Mouse (Mus musculus) kidney, postnatal 14 days (tissue): ENCODE data around the gene B3gntl1.
"Not testable (repeated sequence)": the region's sequence is repeated elsewhere in the genome, so short reads cannot be mapped to it uniquely, and the experiment has no call there.

Experiments used
- DNase-seq: peaks from one replicate; pipeline ENCODE4 v3.0.0; 2022; ENCODE audit warnings: mixed read lengths

B3gntl1 gene

DNA sequence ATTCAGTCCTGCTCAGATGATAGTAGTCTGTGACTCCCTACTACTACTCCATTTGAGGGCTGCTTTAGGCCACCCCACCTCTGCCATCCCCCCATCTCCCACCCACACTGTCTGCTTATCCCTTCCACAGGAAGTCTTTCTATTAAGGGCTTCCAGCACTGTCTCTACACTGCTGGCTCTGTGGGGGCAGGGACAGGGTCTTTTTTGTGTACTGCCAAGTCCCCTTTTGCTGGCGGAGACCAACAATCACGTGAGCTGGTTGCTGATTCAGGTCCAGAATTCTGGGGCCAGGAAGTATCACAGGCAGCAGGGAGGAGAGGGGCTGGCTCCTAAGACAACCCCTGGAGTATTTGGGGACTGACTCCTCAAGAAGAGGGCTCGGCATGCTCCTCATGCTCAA lies 10.3 kb upstream of the B3gntl1 start:
- peak; percentile 42 for DNase-seq

DNA sequence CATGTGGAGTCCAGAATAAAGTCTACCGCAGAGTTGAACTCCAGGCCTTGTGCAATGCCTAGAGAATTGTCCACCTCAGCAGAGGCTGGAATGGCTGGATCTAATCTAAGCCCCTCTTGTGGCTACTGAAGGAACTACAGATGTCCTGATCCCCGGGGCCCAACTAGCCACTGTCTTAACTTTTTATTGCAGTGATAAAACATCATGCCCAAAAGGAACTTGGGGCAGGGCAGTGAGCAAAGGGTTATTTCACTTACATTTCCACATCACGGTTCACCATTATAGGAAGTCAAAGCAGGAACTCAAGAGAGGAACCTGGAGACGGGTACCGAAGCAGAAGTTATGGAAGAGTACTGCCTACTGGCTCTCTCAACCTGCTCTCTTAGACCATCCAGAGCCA lies 7.8 kb upstream of the B3gntl1 start:
- DNase-seq, result peak; percentile 26

DNA sequence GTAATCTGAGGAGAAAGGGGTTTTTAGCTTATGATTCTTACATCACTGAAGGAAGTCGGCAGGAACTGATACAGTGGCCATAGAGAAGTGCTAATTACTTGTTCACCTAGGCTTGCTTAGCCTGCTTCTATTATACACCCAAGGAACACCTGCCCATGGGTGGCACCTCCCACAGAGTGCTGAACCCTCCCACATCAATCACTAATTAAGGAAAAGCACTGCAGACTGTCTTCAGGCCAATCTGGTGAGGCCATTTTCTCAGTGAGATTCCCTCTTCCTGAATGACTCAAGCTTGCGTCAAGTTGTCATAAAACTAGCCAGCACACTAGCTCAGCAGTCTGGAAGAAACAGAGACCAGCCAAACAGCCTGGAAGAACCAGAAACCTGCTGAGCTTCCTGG lies 6.6 kb upstream of the B3gntl1 start:
- DNase-seq, result no peak

DNA sequence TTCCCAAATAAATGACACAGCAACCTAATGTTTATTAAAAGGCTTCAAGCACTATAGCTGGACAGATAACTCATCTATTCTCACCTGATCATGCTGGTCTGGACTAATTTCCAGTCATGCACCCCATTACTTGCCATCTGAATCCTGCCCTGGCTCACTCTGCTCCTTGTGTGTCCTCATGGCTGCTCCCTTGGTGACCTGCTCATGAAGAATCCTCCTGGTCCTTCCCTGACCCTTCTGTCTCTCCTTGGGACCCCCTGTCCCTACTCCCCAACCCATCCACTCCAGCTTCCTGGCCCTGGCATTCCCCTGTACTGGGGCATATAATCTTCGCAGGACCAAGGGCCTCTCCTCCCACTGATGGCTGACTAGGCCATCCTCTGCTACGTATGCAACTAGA lies 3.9 kb upstream of the B3gntl1 start:
- DNase-seq, result no peak

DNA sequence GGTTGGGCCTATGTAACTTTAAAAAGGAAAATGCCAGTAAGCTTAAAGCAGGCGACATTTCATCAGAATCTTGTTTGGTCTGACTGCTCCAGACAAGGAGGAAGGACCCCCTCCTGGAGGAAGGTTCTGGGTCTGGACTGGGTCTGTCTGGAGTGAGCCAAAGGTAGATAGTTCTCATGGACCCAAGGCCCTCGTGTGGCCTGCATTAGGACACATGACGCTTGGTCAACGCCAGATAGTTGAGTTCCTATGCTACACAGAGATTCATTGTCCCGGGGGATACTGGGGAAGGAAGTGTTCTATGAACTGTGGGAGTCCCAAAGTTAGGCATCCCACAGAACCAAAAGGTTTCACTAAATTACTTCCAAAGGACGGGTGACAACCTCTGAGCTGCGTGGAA lies 676 bp upstream of the B3gntl1 start:
- DNase-seq, result no peak

DNA sequence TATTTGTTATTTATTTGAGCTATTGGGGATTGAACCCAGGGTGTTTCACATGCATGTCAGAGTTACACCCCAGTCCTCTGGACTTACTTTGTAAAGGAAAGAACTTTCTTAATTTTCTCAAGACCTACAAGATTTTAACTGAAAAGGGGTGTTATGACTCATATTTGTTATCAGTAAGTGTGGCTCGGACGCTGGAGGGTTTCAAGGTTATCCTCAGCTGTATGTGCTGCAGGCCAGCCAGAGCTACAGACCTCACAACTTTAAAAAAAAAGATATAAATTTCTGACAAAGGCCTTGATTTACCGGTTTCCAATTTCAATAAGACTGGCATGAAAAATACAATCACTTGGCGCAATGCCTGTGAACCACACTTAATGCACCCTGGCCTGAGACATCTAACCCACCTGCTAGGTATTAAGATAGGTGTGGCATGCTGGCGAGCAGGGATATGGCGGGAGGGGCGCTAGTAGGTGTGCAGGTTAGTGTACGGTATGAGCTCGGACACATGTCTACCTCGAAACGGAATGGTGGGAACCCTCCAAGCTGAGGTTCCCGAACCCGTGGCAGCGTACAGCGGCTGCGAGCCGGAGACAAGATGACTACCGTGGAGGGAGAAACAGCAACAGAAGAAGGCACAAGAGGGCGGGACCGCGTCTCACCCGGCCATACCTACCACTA lies 502 bp downstream of the B3gntl1 start:
- DNase-seq, result no peak

DNA sequence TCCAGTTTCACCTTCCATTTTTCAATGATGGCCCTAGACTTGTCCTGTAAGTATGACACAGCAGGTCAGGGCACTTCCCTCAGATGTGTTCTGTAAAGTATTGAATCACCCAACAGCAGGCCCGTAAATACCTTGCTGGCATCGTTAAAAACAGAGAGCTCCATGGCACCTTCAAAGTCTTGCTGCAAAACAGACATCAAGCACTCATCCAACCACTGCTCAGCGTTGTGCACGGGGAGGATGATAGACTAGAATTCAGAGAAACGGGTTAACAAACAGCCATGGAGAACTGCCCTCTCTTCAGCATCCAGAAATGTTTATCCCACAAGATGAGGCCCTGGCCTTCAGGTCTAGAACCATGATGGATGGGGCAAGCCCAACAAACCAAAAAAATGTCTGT lies 2.0 kb downstream of the B3gntl1 start:
- no peak for DNase-seq

DNA sequence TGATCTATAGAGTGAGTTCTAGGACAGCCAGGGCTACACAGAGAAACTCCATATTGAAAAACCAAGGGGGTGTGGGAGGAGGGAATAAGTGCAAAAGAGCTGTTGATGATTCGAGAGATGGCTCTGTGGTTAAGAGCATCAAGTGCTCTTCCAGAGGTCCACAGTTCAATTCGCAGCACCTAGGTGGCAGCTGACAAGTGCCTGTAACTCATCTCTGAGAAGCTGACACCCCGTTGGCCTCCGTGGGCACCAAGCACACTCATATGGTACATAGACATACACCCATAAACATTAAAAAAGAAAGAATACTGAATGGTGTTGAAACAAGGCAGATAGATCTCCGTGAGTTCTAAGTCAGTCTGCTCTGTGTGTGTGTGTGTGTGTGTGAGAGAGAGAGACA lies 4.2 kb downstream of the B3gntl1 start:
- DNase-seq, result no peak

DNA sequence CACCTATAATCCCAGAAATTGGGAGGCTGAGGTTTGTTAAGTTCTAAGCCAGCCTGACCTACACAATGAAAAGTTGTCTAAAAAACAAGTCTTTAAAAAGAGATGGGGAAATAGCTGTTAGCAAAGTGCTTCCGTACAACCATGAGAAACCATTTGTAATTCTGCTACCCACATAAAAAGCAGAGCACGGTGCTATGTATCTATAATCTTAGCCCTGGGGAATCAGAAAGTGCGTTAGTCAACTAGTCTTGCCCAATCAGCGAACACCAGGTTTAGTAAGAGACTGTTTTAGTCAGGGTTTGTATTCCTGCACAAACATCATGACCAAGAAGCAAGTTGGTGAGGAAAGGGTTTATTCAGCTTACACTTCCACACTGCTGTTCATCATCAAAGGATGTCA lies 5.4 kb downstream of the B3gntl1 start:
- no peak for DNase-seq

DNA sequence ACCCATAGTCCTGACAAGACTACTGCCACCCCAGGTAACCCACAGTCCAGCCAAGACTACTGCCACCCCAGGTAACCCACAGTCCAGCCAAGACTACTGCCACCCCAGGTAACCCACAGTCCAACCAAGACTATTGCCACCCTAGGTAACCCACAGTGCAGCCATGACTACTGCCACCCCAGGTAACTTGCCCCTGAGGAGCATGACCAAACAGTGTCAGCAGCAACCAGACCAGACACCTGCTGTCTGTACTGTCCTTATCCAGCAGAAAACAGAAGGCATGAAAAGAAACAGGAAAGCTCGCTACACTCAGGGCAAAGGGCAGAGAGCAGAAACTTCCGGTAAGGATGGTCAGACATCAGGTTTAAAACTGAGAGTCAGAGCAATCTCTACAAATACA lies 11.8 kb downstream of the B3gntl1 start:
- no peak for DNase-seq

DNA sequence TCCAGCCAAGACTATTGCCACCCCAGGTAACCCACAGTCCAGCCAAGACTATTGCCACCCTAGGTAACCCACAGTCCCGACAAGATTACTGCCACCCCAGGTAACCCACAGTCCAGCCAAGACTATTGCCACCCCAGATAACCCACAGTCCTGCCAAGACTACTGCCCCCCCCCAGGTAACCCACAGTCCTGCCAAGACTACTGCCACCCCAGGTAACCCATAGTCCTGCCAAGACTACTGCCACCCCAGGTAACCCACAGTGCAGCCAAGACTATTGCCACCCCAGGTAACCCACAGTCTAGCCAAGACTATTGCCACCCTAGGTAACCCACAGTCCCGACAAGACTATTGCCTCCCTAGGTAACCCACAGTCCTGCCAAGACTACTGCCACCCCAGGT lies 12.3 kb downstream of the B3gntl1 start:
- not testable (repeated sequence) for DNase-seq

DNA sequence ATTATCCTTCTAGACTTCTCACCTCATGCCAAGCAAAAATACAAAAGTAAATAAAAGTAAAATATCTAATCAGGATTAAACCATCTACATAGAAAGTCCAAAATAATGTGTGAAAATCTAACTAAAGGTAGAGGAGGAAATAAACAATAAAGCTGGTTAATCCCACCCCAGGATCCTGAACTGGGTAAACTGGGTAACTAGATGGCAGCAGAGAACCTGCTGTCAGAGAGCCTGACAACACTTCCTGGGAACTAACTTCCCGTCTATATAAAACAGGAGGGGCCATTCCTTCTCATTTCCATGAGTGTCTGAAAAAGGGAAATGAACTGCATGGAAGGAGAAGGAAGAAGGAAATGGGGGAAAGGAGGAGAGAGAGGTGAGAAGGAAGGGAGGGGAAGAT lies 14.8 kb downstream of the B3gntl1 start:
- DNase-seq, result no peak

DNA sequence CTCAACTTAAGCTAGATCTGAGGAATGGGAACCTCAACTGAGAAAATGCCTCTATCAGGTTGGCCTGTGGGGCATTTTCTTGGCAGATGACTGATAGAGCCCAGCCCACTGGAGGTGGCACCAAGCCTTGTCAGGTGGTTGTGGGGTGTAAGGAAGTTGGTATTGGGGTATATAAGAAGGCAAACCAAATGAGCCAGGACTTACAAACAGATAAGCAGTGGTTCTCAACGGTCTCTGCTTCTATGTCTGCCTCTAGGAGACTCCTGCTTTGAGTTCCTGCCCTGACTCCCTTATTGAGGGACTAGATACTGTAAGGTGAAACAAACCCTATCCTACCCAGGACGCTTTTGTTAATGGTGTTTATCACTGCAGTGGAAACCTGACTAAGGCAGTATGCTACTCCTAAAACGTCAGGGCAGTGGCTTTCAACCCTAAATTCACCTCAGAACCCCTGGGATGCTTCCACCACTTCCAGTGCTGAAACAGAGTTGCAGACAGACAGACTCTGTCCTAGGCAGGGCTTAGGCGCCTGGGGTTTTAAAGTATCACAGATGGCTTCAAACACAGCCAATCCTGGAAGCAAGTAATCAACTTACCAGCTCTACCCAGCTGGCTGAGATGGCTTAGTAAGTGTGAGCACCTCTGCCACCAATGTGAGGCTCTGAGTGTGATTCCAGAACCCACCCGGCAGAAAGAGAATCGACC lies 17.0 kb downstream of the B3gntl1 start:
- no peak for DNase-seq

DNA sequence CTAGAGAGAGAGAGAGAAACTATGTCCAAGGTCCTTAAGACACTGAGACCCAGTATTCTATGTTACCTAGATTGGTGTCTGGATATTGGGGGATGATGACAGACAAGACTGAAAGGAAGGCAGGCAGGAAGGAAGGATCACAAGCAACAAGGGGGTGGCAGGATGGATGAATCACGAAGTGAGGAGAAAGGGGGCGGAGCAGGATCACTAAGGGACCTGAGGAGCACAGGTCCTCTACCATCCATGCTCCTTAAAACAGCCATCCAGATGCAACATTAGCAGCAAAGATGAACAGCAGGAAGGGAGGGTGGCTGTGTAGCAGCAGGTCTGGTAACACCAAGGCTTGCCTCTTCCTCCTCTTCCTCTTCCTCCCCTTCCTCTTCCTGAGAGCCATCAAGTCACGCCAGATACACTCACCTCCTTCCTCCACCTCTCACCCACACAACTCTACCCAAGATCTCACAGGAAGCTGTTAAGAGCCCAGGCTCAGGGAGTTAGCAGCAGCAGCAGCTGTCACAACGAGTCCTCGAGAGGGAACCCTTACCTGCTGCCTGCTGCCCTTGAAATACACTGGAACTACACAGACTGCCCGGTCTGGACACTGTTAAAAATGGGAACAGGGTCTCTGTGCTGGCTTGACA lies 17.7 kb downstream of the B3gntl1 start:
- DNase-seq, result no peak

DNA sequence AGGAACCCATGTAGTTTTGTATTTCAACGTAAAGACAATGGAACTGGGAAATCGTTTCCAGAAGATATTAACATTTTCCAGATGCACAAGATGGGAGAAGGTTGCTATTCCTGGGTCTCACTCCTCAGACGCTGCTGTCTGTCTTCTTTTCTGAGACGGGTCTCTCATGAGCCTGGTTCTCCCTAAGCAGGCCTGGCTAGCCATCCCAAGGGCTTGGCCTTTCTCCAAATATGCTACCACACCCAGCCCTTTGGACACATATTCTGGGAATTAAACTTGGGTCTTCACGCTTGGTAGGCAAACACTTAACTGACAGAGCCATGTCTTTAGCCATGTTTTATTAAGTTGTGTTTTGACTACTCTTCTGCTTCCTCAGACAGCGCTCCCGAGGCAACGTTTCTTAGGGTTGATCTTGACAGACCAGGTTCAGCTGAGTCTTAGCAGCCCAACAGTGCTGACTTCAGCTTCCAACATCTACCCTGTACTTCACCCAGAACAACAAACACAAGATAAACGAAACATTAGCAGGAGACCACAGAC lies 18.5 kb downstream of the B3gntl1 start:
- no peak for DNase-seq

DNA sequence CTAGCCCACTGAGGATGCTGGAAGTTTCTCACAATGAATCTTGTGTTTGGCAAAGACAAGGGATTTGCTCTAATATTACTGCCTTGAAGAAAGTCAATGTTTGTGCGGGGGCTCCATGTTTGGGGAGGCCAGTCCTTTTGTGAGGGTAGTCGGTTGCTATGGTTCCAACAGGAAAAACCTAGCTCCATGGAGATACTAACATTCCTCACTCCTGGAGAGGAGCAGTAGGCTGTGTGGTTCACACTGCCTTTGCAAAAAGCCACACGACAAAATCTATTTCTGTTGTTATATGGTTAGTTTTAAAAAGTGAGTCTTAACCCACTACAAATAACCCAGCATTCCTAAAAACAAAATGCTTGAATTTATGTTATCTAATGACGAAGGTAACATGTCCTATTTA lies 19.3 kb downstream of the B3gntl1 start:
- no peak for DNase-seq

DNA sequence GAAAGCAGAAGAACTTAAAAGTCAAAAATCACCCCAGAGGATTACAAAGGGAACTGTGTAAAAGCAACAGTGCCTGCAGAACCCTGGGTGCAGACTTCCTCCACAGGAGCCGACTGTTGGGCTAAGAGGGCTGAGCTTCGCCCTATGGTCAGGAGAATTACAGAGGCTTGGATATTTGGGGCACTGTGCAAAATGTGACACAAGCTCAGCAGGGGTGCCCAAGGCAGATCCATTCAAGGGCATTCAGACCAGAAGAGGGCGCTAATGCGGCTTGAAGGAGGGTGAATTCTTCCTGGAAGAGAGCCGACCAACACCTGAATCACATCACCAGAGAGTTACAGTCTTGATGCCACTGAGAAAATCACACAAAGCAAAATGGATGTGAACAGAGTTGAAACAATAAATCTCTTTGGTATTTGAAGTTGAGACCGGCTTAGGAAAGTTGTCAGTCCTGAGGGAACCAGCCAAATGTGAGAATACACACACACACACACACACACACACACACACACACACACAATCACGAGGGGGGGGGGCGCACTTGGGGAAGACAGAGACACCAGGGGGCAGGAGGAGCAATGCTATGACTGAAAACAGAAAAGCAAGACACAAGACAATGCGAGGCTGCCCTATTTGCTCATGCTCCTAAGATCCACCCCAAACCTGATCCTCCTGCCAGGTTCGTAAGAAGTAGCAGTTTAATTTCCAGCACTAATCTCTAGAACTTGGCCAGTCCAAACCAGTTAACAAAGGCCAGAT lies 20.2 kb downstream of the B3gntl1 start:
- DNase-seq, result peak; percentile 77

DNA sequence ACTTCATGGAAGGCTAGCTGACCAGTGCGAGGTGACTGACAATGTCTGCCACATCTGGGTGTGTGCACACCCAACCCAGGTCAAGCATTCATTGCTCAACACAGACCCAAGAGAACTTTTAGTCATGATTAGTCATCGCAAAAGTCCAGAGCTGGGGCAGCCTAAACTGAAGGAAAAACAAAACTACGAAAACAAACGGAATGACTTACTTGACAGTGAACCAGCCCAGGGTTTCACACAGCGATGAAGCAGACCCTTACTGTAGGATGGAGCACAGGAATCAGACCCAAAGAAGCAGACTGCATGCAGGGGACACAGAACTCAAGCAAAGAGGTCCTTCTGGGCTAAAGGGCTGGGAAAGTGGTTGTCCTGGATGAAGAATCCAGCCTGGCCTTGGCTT lies 21.0 kb downstream of the B3gntl1 start:
- no peak for DNase-seq

DNA sequence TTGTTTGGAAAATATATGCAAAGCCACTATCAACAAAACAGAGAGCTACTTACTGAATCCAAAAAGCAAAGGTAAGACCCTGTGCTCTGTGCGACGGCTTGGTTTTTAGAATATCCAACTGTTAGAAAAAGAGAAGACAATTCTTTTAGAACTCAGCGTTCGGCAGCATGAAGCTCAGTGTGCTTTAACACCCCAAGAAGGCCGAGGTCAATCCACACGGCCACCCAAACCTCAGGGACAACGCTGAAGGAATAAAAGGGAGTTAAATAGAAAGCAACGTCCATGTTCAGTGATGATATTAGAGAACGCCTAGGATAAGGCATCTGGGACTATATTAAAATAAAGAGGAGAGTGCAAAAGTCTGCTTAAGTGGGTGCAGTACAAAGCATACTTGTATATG lies 21.4 kb downstream of the B3gntl1 start:
- no peak for DNase-seq

DNA sequence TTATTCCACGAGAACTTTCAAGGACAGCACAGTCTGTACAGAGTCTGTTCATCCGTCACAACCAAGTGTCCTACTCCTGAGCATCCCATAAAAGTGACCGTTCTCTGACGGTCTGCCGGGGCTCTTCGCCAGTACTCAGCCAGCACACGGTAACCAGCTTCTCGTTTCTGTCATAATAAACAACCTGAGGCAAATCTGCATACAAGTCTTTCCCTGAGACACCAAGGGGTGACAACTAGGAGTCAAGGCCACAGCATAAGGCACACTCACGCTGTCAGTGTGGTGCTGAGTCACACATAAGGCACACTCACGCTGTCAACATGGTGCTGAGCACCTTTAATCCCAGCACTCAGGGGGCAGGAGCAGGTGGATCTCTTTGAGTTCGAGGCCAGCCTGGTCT lies 22.3 kb downstream of the B3gntl1 start:
- DNase-seq, result no peak

DNA sequence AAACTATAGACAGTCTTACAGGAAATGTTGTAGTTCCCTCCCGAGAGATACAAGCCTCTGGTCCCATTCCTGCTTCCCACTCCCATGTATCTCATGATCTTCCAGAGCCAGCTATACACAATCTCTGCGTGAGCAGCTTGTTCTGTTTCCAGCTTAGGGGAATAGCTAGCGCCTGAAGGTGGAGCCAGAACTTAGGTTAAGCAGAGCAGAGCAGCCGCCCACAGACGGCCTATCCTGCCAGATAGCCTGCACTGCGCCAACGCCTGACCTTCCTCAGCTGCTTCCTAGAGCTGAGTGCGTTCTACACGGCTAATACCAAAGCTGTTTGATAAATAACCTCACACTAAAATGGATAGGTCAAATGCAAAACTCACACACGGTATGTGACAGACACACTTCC lies 23.1 kb downstream of the B3gntl1 start:
- peak; percentile 25 for DNase-seq

DNA sequence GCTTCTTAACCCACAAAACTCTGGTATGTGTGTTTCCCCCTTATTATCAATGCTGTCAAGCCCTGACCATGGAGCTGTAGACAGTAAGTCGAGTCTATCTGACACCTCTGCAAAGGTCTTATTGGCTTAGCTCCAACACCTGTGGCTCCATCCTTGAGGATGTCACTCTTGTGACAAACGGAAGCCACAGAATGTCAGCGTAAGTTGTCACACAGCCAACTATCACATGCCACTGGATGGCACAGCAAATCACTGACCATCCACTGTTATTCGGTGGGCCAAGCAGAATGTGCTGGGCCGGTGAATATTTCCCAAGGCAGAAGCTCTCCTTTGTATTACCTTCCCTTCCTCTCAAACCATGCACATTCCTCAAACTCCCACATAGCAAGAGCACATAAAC lies 24.8 kb downstream of the B3gntl1 start:
- no peak for DNase-seq

DNA sequence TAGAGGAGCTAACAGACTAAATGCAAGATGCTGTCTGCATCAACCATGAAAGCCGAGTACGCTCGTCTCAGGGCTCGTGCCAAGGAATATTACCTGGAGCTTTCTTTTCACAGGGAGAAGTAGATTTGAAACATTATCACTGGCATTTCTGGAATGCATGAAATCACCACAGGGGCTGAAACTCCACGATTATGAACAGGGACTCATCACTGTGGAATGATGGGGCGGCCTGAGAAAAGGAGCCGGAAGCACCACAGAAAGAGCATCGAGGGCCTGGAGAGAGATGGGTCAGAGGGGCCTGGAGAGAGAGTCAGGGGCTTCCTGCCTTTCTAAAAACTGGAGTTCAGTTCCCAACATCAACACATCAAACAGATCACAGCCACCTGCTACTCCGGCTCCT lies 25.6 kb downstream of the B3gntl1 start:
- no peak for DNase-seq
